Mouse (Mus musculus) kidney, postnatal 0 days (tissue): Measurements from ENCODE around the gene Rasl10a. TPM values are rescaled to one million over a fixed set of nuclear protein-coding genes. Genes with fewer than 3 reads are reported as not detected.

Experiments
- ATAC-seq: fragments of 200-750 bp; cut with Nextera tagmentation; replicated peaks from 2 replicates; pipeline ENCODE4 v1.8.0; 2017; ENCODE audit warnings: low read depth, moderate number of reproducible peaks, moderate TSS enrichment, moderate library complexity; ENCODE audit not compliant: low FRiP score
- DNase-seq: peaks from one replicate; pipeline ENCODE4 v3.0.0-alpha.2; 2016; ENCODE audit warnings: low spot score
- H3K27ac ChIP-seq: fragments of 300-500 bp; sonication (generic); 2 replicates; pipeline ENCODE4 v1.5.1; 2014; ENCODE audit warnings: mild to moderate bottlenecking
- H3K27me3 ChIP-seq: fragments of 300-500 bp; sonication (generic); 2 replicates; pipeline ENCODE4 v1.6.1; 2014; ENCODE audit warnings: low read length, mixed read lengths; ENCODE audit not compliant: insufficient read depth
- H3K36me3 ChIP-seq: fragments of 300-500 bp; sonication (generic); 2 replicates; pipeline ENCODE4 v1.6.1; 2014; ENCODE audit warnings: low read length, mixed read lengths; ENCODE audit not compliant: insufficient read depth
- H3K4me1 ChIP-seq: fragments of 300-500 bp; sonication (generic); replicated peaks from 2 replicates; pipeline ENCODE4 v1.6.1; 2014; ENCODE audit warnings: antibody characterized with exemption, low read length, mixed read lengths; ENCODE audit not compliant: insufficient read depth
- H3K4me2 ChIP-seq: fragments of 300-500 bp; sonication (generic); 2 replicates; pipeline ENCODE4 v1.6.1; 2014; ENCODE audit warnings: mild to moderate bottlenecking, low read length, moderate library complexity, mixed read lengths
- H3K4me3 ChIP-seq: fragments of 300-500 bp; sonication (generic); replicated peaks from 2 replicates; pipeline ENCODE4 v1.5.1; 2014; ENCODE audit warnings: low read depth, low read length
- H3K9ac ChIP-seq: fragments of 300-500 bp; sonication (generic); 2 replicates; pipeline ENCODE4 v1.6.1; 2014; ENCODE audit warnings: low read depth, low read length
- H3K9me3 ChIP-seq: fragments of 300-500 bp; sonication (generic); replicated peaks from 2 replicates; pipeline ENCODE4 v1.6.1; 2016; ENCODE audit warnings: low read length, inconsistent platforms, mixed read lengths
- CTCF ChIP-seq: IDR thresholded peaks from 2 replicates; pipeline ENCODE4 v1.5.1; 2016; ENCODE audit warnings: antibody characterized with exemption, low read depth, mild to moderate bottlenecking, moderate library complexity
- WGBS: fragments of 180-500 bp; shearing (Covaris S2); extraction: QIAGEN DNeasy Blood & Tissue Kit; methylation state at CpG from one replicate; pipeline ENCODE4 v1.1.7; 2014; 5-methylcytosine and 5-hydroxymethylcytosine counted together
- polyA plus RNA-seq: library from polyadenylated mRNA; unstranded; fragments of >200 nt; fragmentation: Nextera tagmentation; extraction: Ambion mirVana; gene quantifications from 2 replicates; pipeline ENCODE4 v1.2.1, GENCODE M21; 2015

The Rasl10a gene
- polyA plus RNA-seq, 1 experiment from 2014 or later: 1.9 TPM

- 69% methylated on average over 10 of the region's 10 CpGs for WGBS
- Histone ChIP-seq H3K27me3 (no peaks in the 10 kb centered on the region), H3K4me2 (no peak overlapping the region), H3K9me3 (no peaks in the 10 kb centered on the region), H3K4me3 (no peak overlapping the region), H3K36me3 (no peaks in the 10 kb centered on the region), H3K27ac (no peak overlapping the region), H3K9ac (no peak overlapping the region), H3K4me1 (no peaks in the 10 kb centered on the region)
- TF ChIP-seq CTCF: no peak
- no peak for DNase-seq
- ATAC-seq: no peak
Observed at GRCm38 (mm10) chr11:5051629-5052028, 6.3 kb upstream of the Rasl10a start.

GRCm38 (mm10) chr11:5052200-5052854 lies 5.6 kb upstream of the Rasl10a start:
- Histone ChIP-seq H3K9ac (no peak overlapping the region), H3K4me3 (no peak overlapping the region), H3K9me3 (no peaks in the 10 kb centered on the region), H3K4me1 (peaks cover 1% of the 10 kb centered on the region; the same call in 1 of the 2 replicates), H3K27me3 (no peaks in the 10 kb centered on the region), H3K4me2 (no peak overlapping the region), H3K36me3 (no peaks in the 10 kb centered on the region), H3K27ac (no peak overlapping the region)
- TF ChIP-seq CTCF: no peak
- no peak for DNase-seq
- WGBS: 75% methylated on average over 10 of the region's 10 CpGs
- no peak for ATAC-seq

GRCm38 (mm10) chr11:5054151-5054550 lies 3.8 kb upstream of the Rasl10a start:
- 84% methylated on average over 14 of the region's 14 CpGs for WGBS
- H3K9ac ChIP-seq: no peak overlapping the region
- H3K4me3 ChIP-seq: no peak overlapping the region
- no peak for DNase-seq
- no peak overlapping the region for H3K4me2 ChIP-seq
- no peak overlapping the region for H3K27ac ChIP-seq
- no peaks in the 10 kb centered on the region for H3K36me3 ChIP-seq
- ATAC-seq: no peak
- peaks cover 5% of the 10 kb centered on the region for H3K27me3 ChIP-seq
- peaks cover 12% of the 10 kb centered on the region; the same call in 1 of the 2 replicates for H3K4me1 ChIP-seq
- no peaks in the 10 kb centered on the region for H3K9me3 ChIP-seq
- TF ChIP-seq CTCF: no peak

GRCm38 (mm10) chr11:5054874-5055273 lies 3.1 kb upstream of the Rasl10a start:
- ATAC-seq (no peak), DNase-seq (no peak)
- 59% methylated on average over 6 of the region's 6 CpGs for WGBS
- Histone ChIP-seq H3K4me2 (no peak overlapping the region), H3K36me3 (no peaks in the 10 kb centered on the region), H3K4me3 (no peak overlapping the region), H3K9me3 (no peaks in the 10 kb centered on the region), H3K4me1 (peaks cover 12% of the 10 kb centered on the region; the same call in 1 of the 2 replicates), H3K27me3 (peaks cover 7% of the 10 kb centered on the region), H3K9ac (no peak overlapping the region), H3K27ac (no peak overlapping the region)
- no peak; the same call in 1 of the 2 replicates for TF ChIP-seq CTCF

- H3K27me3 ChIP-seq: peaks cover 7% of the 10 kb centered on the region
- WGBS: 42% methylated on average over 23 of the region's 23 CpGs
- H3K9me3 ChIP-seq: no peaks in the 10 kb centered on the region
- H3K4me2 ChIP-seq: no peak overlapping the region
- ATAC-seq (no peak), DNase-seq (no peak)
- no peak overlapping the region for H3K9ac ChIP-seq
- no peaks in the 10 kb centered on the region for H3K36me3 ChIP-seq
- H3K4me1 ChIP-seq: peaks cover 12% of the 10 kb centered on the region; the same call in 1 of the 2 replicates
- TF ChIP-seq CTCF: no peak
- H3K27ac ChIP-seq: no peak overlapping the region
- no peak overlapping the region for H3K4me3 ChIP-seq
Observed at GRCm38 (mm10) chr11:5055945-5056938, 1.7 kb upstream of the Rasl10a start.

GRCm38 (mm10) chr11:5057064-5057463 lies 864 bp upstream of the Rasl10a start:
- DNase-seq: no peak

More at GRCm38 (mm10) chr11:5057064-5057463, 864 bp upstream of the Rasl10a start:
- no peaks in the 10 kb centered on the region for H3K36me3 ChIP-seq
- TF ChIP-seq CTCF: no peak
- no peak overlapping the region for H3K4me2 ChIP-seq
- WGBS: 64% methylated on average over 8 of the region's 8 CpGs
- H3K9me3 ChIP-seq: no peaks in the 10 kb centered on the region
- no peak overlapping the region for H3K9ac ChIP-seq
- no peak for ATAC-seq
- peaks cover 15% of the 10 kb centered on the region for H3K4me1 ChIP-seq
- H3K27ac ChIP-seq: no peak overlapping the region
- no peak overlapping the region for H3K4me3 ChIP-seq
- H3K27me3 ChIP-seq: peaks cover 7% of the 10 kb centered on the region
